Mouse (Mus musculus) heart, embryonic 14.5 days (tissue): ENCODE data around the gene Dse. TPM values are rescaled to one million over a fixed set of nuclear protein-coding genes. Genes with fewer than 3 reads are reported as not detected.

Experiments
- ATAC-seq: fragments of 200-750 bp; cut with Nextera tagmentation; 2 replicates; pipeline ENCODE4 v1.8.0; 2017; ENCODE audit warnings: low read depth, moderate TSS enrichment; ENCODE audit not compliant: insufficient number of reproducible peaks, insufficient read depth, low FRiP score
- H3K27ac ChIP-seq, 2 experiments: fragments of 200-500 bp in 1 of 2; fragments of 300-500 bp in 1 of 2; sonication (generic) in 1 of 2; replicated peaks in 1 of 2; 2 replicates each; pipeline ENCODE4 v1.5.1; 2012 to 2014; ENCODE audit warnings: low read depth in 2 of 2, low read length in 2 of 2, control low read depth in 1 of 2, mild to moderate bottlenecking in 1 of 2, mixed read lengths in 1 of 2; ENCODE audit not compliant: control insufficient read depth in 1 of 2, insufficient read depth in 1 of 2
- H3K27me3 ChIP-seq: fragments of 300-500 bp; sonication (generic); 2 replicates; pipeline ENCODE4 v1.6.1; 2014; ENCODE audit warnings: mild to moderate bottlenecking, low read length, control low read depth; ENCODE audit not compliant: control insufficient read depth, insufficient read depth
- H3K36me3 ChIP-seq: fragments of 300-500 bp; sonication (generic); 2 replicates; pipeline ENCODE4 v1.6.1; 2014; ENCODE audit warnings: mild to moderate bottlenecking, control low read depth, low read length, mixed read lengths; ENCODE audit not compliant: control insufficient read depth, insufficient read depth
- H3K4me1 ChIP-seq, 2 experiments: fragments of 200-500 bp in 1 of 2; fragments of 300-500 bp in 1 of 2; sonication (generic) in 1 of 2; 2 replicates each; pipeline ENCODE4 v1.6.1; 2012 to 2014; ENCODE audit warnings: low read length in 2 of 2, control low read depth in 1 of 2, mixed read lengths in 1 of 2; ENCODE audit not compliant: control insufficient read depth in 2 of 2, insufficient read depth in 2 of 2
- H3K4me2 ChIP-seq: fragments of 300-500 bp; sonication (generic); 2 replicates; pipeline ENCODE4 v1.6.1; 2014; ENCODE audit warnings: mild to moderate bottlenecking, low read length
- H3K4me3 ChIP-seq, 2 experiments: fragments of 200-500 bp in 1 of 2; fragments of 300-500 bp in 1 of 2; sonication (generic) in 1 of 2; 2 replicates each; pipeline ENCODE4 v1.5.1; 2012 to 2014; ENCODE audit warnings: low read length in 2 of 2, mild to moderate bottlenecking in 2 of 2, control low read depth in 1 of 2, low read depth in 1 of 2, moderate library complexity in 1 of 2; ENCODE audit not compliant: control insufficient read depth in 1 of 2, insufficient read depth in 1 of 2
- H3K9ac ChIP-seq: fragments of 300-500 bp; sonication (generic); 2 replicates; pipeline ENCODE4 v1.6.1; 2014; ENCODE audit warnings: mild to moderate bottlenecking, low read length
- H3K9me3 ChIP-seq: fragments of 300-500 bp; sonication (generic); 2 replicates; pipeline ENCODE4 v1.6.1; 2016; ENCODE audit warnings: low read length, control low read depth; ENCODE audit not compliant: control insufficient read depth
- WGBS: fragments of 180-500 bp; shearing (Covaris S2); extraction: QIAGEN DNeasy Blood & Tissue Kit; methylation state at CpG from one replicate; pipeline ENCODE4 v1.1.7; 2014; 5-methylcytosine and 5-hydroxymethylcytosine counted together
- polyA plus RNA-seq: library from polyadenylated mRNA; unstranded; fragments of >200 nt; fragmentation: Nextera tagmentation; extraction: Ambion mirVana; gene quantifications from 2 replicates; pipeline ENCODE4 v1.2.1, GENCODE M21; 2014

Gene Dse
- polyA plus RNA-seq, 1 experiment from 2014 or later, result 16.8 TPM

GRCm38 (mm10) chr10:34235384-34235783, 27.9 kb upstream of the Dse start:
- Histone ChIP-seq H3K4me2 (no peak overlapping the region), H3K9ac (no peak overlapping the region), H3K27ac (no peak overlapping the region), H3K4me1 (no peaks in the 10 kb centered on the region), H3K27me3 (no peaks in the 10 kb centered on the region), H3K4me3 (no peak overlapping the region), H3K9me3 (no peaks in the 10 kb centered on the region), H3K36me3 (no peaks in the 10 kb centered on the region)
- WGBS, result 29% methylated on average over 3 of the region's 3 CpGs
- no peak for ATAC-seq

GRCm38 (mm10) chr10:34233931-34234745, 26.6 kb upstream of the Dse start:
- H3K27ac ChIP-seq, result no peak overlapping the region
- 27% methylated on average over 2 of the region's 2 CpGs for WGBS
- ATAC-seq, result no peak

GRCm38 (mm10) chr10:34233418-34233817, 25.9 kb upstream of the Dse start:
- Histone ChIP-seq H3K4me3 (no peak overlapping the region), H3K27ac (no peak overlapping the region), H3K9me3 (no peaks in the 10 kb centered on the region), H3K9ac (no peak overlapping the region), H3K4me1 (0 out of 4 replicates have a peak, but pooled peaks cover 0 to 6% of the 10 kb centered on the region in 2 experiments), H3K36me3 (no peaks in the 10 kb centered on the region), H3K4me2 (no peak overlapping the region), H3K27me3 (no peaks in the 10 kb centered on the region)
- ATAC-seq, result no peak
- 68% methylated on average over 1 of the region's 1 CpGs for WGBS

More at GRCm38 (mm10) chr10:34233931-34234745, 26.6 kb upstream of the Dse start:
- Histone ChIP-seq H3K4me2 (no peak overlapping the region), H3K9me3 (no peaks in the 10 kb centered on the region), H3K4me3 (no peak overlapping the region), H3K27me3 (no peaks in the 10 kb centered on the region), H3K9ac (no peak overlapping the region), H3K36me3 (no peaks in the 10 kb centered on the region), H3K4me1 (0 out of 4 replicates have a peak, but pooled peaks cover 0 to 6% of the 10 kb centered on the region in 2 experiments)

- H3K9ac ChIP-seq, result no peak overlapping the region
- WGBS, result 32% methylated on average over 5 of the region's 5 CpGs
- no peaks in the 10 kb centered on the region for H3K36me3 ChIP-seq
- H3K27ac ChIP-seq, result no peak overlapping the region
- H3K4me1 ChIP-seq, result 0 out of 4 replicates have a peak, but pooled peaks cover 0 to 6% of the 10 kb centered on the region in 2 experiments
- H3K27me3 ChIP-seq, result no peaks in the 10 kb centered on the region
- H3K4me2 ChIP-seq, result no peak overlapping the region
- no peak overlapping the region for H3K4me3 ChIP-seq
- H3K9me3 ChIP-seq, result no peaks in the 10 kb centered on the region
- ATAC-seq, result no peak
Observed at GRCm38 (mm10) chr10:34230121-34230675, 22.7 kb upstream of the Dse start.

- Histone ChIP-seq H3K27ac (no peak overlapping the region), H3K36me3 (no peaks in the 10 kb centered on the region), H3K4me1 (0 out of 4 replicates have a peak, but pooled peaks cover 0 to 6% of the 10 kb centered on the region in 2 experiments), H3K27me3 (no peaks in the 10 kb centered on the region), H3K4me3 (no peak overlapping the region), H3K4me2 (no peak overlapping the region), H3K9me3 (no peaks in the 10 kb centered on the region), H3K9ac (no peak overlapping the region)
- ATAC-seq, result no peak
- WGBS, result 79% methylated on average over 4 of the region's 4 CpGs
Observed at GRCm38 (mm10) chr10:34229491-34229890, 22.0 kb upstream of the Dse start.

- H3K27ac ChIP-seq, result no peak overlapping the region
- H3K4me2 ChIP-seq, result no peak overlapping the region
- no peaks in the 10 kb centered on the region for H3K36me3 ChIP-seq
- WGBS, result 20% methylated on average over 3 of the region's 3 CpGs
- no peak for ATAC-seq
- H3K4me3 ChIP-seq, result no peak overlapping the region
- no peak overlapping the region for H3K9ac ChIP-seq
- H3K27me3 ChIP-seq, result no peaks in the 10 kb centered on the region
- peaks cover 2 to 8% of the 10 kb centered on the region in 2 experiments; a peak in 1 of 4 replicates for H3K4me1 ChIP-seq
- no peaks in the 10 kb centered on the region for H3K9me3 ChIP-seq
Observed at GRCm38 (mm10) chr10:34223660-34224059, 16.1 kb upstream of the Dse start.

GRCm38 (mm10) chr10:34221909-34222620, 14.6 kb upstream of the Dse start:
- no peaks in the 10 kb centered on the region for H3K27me3 ChIP-seq
- no peak overlapping the region for H3K27ac ChIP-seq
- H3K9me3 ChIP-seq, result no peaks in the 10 kb centered on the region
- WGBS, result 48% methylated on average over 3 of the region's 3 CpGs
- H3K4me2 ChIP-seq, result no peak overlapping the region
- no peak overlapping the region for H3K4me3 ChIP-seq
- H3K9ac ChIP-seq, result no peak overlapping the region
- peak; percentile 50 for ATAC-seq
- H3K4me1 ChIP-seq, result peaks cover 2 to 8% of the 10 kb centered on the region in 2 experiments; a peak in 1 of 4 replicates
- no peaks in the 10 kb centered on the region for H3K36me3 ChIP-seq
